Mouse (Mus musculus): ENCODE data around the gene Cdk5. TPM values are rescaled to one million over a fixed set of nuclear protein-coding genes. Genes with fewer than 3 reads are reported as not detected.

The Cdk5 gene
- total RNA-seq (2014; rRNA removed) (81.0 and 87.7 TPM in 2 replicates), polyA plus RNA-seq (2015; fragmentation: Nextera tagmentation; extraction: Ambion mirVana) (151 and 158 TPM in 2 replicates)

DNA sequence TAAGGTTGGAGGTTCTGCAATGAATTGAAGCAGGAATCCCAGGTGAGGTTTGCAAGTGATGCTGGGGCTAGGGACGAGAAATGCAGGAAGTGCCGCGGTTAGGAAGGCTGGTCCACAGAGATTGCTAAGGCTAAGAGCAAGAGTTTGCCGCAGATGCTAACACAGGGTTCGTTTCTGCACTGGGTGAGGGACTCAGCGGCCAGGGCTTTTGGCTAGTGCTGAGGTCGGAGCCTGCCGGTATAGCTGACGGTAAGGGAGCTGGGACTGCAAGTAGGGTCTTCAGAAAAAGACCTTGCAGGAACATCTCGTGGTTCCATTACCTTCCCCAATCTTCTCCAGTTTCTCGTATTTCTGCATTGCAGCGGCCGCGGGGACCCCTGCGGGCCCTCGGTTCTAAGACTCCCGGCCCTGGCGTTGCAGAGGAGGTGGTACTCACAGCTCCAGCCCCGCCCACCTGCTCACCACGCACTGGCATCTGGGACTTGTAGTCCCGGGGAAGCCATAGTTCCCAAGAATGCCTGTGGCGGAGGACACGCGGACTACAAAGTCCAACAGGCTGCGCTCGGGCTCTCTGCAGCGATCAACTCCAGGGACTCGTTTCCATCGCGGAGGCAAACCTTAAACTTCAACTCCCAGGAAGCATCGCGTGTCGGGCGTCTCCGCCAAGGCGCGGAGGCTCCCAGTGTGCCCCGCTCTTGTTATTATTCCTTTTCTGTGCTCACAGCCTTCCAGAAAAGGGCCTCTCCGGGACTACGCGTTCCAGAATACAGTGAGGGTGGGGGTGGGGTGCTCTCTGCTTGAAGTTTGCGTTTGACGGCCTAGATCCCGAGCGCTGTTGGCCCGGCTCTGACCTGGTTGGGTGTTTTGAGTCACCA, at the start of gene Cdk5, which contains the start of gene Slc4a2:
Gene Cdk5 (minus strand): TSS at position 402 of the 875 bp plus-strand sequence.
Gene Slc4a2 (plus strand): TSS at position 709 of the 875 bp plus-strand sequence.
- Histone ChIP-seq H3K36me3 (ENCODE audit: insufficient read depth, low read length) (peaks cover 15% of the 10 kb centered on the region), H3K27ac (peak within 1 kb of the TSS; percentile 90), H3K9me3 (ENCODE audit: low read length) (no peaks in the 10 kb centered on the region), H3K4me2 (ENCODE audit: low read depth, low read length) (peak within 1 kb of the TSS; percentile 87), H3K27me3 (ENCODE audit: insufficient read depth, low read length) (no peaks in the 10 kb centered on the region), H3K4me1 (ENCODE audit: insufficient read depth, low read length) (peaks cover 12% of the 10 kb centered on the region), H3K9ac (replicated peaks; ENCODE audit: low read length) (peak within 1 kb of the TSS; percentile 73), H3K4me3 (ENCODE audit: low read length) (peak within 1 kb of the TSS; percentile 68)
- ATAC-seq (peak; percentile 96), DNase-seq (ENCODE audit: low spot score) (peak; percentile 100)
- under 1% methylated on average over 46 of the region's 46 CpGs for WGBS
- TF ChIP-seq CTCF (IDR thresholded peaks at IDR 0.05; ENCODE audit: low read depth): no peak; the same call in none of the 2 replicates

DNA sequence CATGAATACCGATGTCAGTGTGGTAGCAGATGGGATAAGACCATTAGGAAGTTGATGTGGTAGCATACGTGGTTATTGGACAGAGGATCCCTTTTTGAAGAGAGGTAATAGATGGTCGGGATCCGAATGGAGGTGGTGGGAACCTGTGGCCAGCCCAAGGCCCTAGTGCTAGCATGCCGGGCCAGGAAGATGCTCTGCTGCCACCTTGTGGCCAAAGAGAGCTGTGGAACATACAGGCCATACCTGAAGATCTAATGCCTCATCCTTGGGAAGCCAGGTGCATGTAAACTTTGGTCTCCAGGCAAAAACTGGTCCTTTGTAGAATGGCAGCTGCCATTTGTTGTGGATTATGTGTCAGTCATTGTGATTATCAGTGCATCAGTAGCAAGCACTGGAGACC, 47.3 kb upstream of the Cdk5 start:
- Histone ChIP-seq H3K9ac (replicated peaks; ENCODE audit: low read length) (no peak overlapping the region), H3K4me1 (ENCODE audit: insufficient read depth, low read length) (peaks cover 15% of the 10 kb centered on the region), H3K27ac (no peak overlapping the region), H3K4me2 (ENCODE audit: low read depth, low read length) (no peak overlapping the region), H3K4me3 (ENCODE audit: low read length) (no peak overlapping the region), H3K9me3 (ENCODE audit: low read length) (no peaks in the 10 kb centered on the region), H3K36me3 (ENCODE audit: insufficient read depth, low read length) (no peaks in the 10 kb centered on the region), H3K27me3 (ENCODE audit: insufficient read depth, low read length) (no peaks in the 10 kb centered on the region)
- 8% methylated on average over 5 of the region's 5 CpGs for WGBS
- ATAC-seq: peak; percentile 77
- TF ChIP-seq CTCF (IDR thresholded peaks at IDR 0.05; ENCODE audit: low read depth): peak; percentile 97
- DNase-seq (ENCODE audit: low spot score): peak; percentile 92

- no peak overlapping the region for H3K9ac ChIP-seq (replicated peaks; ENCODE audit: low read length)
- TF ChIP-seq CTCF (IDR thresholded peaks at IDR 0.05; ENCODE audit: low read depth): no peak
- no peak overlapping the region for H3K27ac ChIP-seq
- no peaks in the 10 kb centered on the region for H3K27me3 ChIP-seq (ENCODE audit: insufficient read depth, low read length)
- no peaks in the 10 kb centered on the region for H3K9me3 ChIP-seq (ENCODE audit: low read length)
- ATAC-seq: 0 out of 2 replicates have a peak, but pooled peaks have one; percentile 4
- no peak for DNase-seq (ENCODE audit: low spot score)
- 25% methylated on average over 12 of the region's 12 CpGs for WGBS
- peaks cover 6% of the 10 kb centered on the region; the same call in 1 of the 2 replicates for H3K4me1 ChIP-seq (ENCODE audit: insufficient read depth, low read length)
- no peaks in the 10 kb centered on the region for H3K36me3 ChIP-seq (ENCODE audit: insufficient read depth, low read length)
- no peak overlapping the region for H3K4me2 ChIP-seq (ENCODE audit: low read depth, low read length)
- no peak overlapping the region for H3K4me3 ChIP-seq (ENCODE audit: low read length)
Observed at GRCm38 (mm10) chr5:24466762-24467161, 43.4 kb upstream of the Cdk5 start.

GRCm38 (mm10) chr5:24455613-24456012, 32.3 kb upstream of the Cdk5 start:
- no peak overlapping the region for H3K4me3 ChIP-seq (ENCODE audit: low read length)
- WGBS: 53% methylated on average over 7 of the region's 7 CpGs

GRCm38 (mm10) chr5:24455076-24455475, 31.7 kb upstream of the Cdk5 start:
- Histone ChIP-seq H3K4me1 (ENCODE audit: insufficient read depth, low read length) (peaks cover 38% of the 10 kb centered on the region), H3K27me3 (ENCODE audit: insufficient read depth, low read length) (no peaks in the 10 kb centered on the region), H3K36me3 (ENCODE audit: insufficient read depth, low read length) (no peaks in the 10 kb centered on the region), H3K9ac (replicated peaks; ENCODE audit: low read length) (no peak overlapping the region), H3K4me2 (ENCODE audit: low read depth, low read length) (peak overlapping the region; percentile 98), H3K27ac (no peak overlapping the region), H3K9me3 (ENCODE audit: low read length) (no peaks in the 10 kb centered on the region), H3K4me3 (ENCODE audit: low read length) (no peak overlapping the region)
- no peak for TF ChIP-seq CTCF (IDR thresholded peaks at IDR 0.05; ENCODE audit: low read depth)
- 60% methylated on average over 3 of the region's 3 CpGs for WGBS
- no peak for ATAC-seq
- no peak for DNase-seq (ENCODE audit: low spot score)

More at GRCm38 (mm10) chr5:24455613-24456012, 32.3 kb upstream of the Cdk5 start:
- ATAC-seq (no peak), DNase-seq (ENCODE audit: low spot score) (no peak)
- Histone ChIP-seq H3K9me3 (ENCODE audit: low read length) (no peaks in the 10 kb centered on the region), H3K4me2 (ENCODE audit: low read depth, low read length) (peak overlapping the region; percentile 98), H3K9ac (replicated peaks; ENCODE audit: low read length) (no peak overlapping the region), H3K4me1 (ENCODE audit: insufficient read depth, low read length) (peaks cover 38% of the 10 kb centered on the region), H3K36me3 (ENCODE audit: insufficient read depth, low read length) (no peaks in the 10 kb centered on the region), H3K27me3 (ENCODE audit: insufficient read depth, low read length) (no peaks in the 10 kb centered on the region), H3K27ac (0 out of 2 replicates have a peak overlapping the region, but pooled peaks have one; percentile 32)
- TF ChIP-seq CTCF (IDR thresholded peaks at IDR 0.05; ENCODE audit: low read depth): no peak

GRCm38 (mm10) chr5:24453985-24454303, 30.6 kb upstream of the Cdk5 start:
- Histone ChIP-seq H3K9me3 (ENCODE audit: low read length) (no peaks in the 10 kb centered on the region), H3K4me2 (ENCODE audit: low read depth, low read length) (peak overlapping the region; percentile 98), H3K4me3 (ENCODE audit: low read length) (peak overlapping the region; percentile 87), H3K27me3 (ENCODE audit: insufficient read depth, low read length) (no peaks in the 10 kb centered on the region), H3K27ac (peak overlapping the region; percentile 90), H3K9ac (replicated peaks; ENCODE audit: low read length) (peak overlapping the region; percentile 92; the same call in 1 of the 2 replicates), H3K4me1 (ENCODE audit: insufficient read depth, low read length) (peaks cover 38% of the 10 kb centered on the region), H3K36me3 (ENCODE audit: insufficient read depth, low read length) (no peaks in the 10 kb centered on the region)
- no peak for TF ChIP-seq CTCF (IDR thresholded peaks at IDR 0.05; ENCODE audit: low read depth)
- 5% methylated on average over 2 of the region's 2 CpGs for WGBS
- no peak for ATAC-seq
- no peak for DNase-seq (ENCODE audit: low spot score)
